8 mouse cellular contexts compared by ENCODE assay signal in the genomic region with DNA sequence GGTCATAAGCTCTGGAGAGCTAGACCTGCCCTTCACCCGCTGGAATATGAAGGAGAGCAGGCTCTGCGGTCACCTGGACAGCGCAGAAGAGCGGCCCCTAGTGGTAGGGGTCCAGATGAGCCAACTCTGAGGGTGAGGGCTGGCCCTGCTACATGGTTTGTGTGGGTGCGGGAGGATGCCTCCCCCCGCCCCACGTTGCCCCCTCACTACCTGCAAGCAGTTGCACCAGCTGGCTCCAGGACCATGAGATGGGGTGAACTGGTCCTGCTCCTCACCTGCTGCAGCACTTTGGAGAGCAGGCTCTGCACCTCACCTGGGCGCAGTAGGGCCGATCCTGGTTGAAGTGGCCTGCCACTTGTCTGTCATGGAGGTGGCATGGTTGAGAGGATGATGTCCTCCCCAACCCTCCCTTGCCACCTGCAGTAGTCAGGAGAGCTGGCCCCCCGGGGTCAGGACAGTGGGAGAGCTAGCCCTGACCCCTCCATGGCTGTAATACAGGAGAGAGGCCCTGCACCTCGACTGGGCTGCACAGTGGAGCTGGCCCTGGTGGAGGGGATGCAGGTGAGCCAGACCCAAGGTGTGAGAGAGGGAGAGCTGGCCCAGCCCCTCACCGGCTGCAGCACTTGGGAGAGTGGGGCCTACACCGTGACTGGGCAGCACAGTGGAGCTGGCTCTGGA. TPM values are rescaled to one million over a fixed set of nuclear protein-coding genes. Genes with fewer than 3 reads are reported as not detected.
DNase-seq lines count a peak whose midpoint lies in the region; ATAC-seq and TF ChIP-seq lines count a peak whose summit lies in the region.

No protein-coding gene starts in this region.

- no peaks in the 10 kb centered on the region for H3K4me1 ChIP-seq in G1E (ENCODE audit: insufficient read depth, low read depth, low read length)
- no peaks in the 10 kb centered on the region for H3K4me1 ChIP-seq in embryonic facial prominence, embryonic 11.5 days (ENCODE audit: control insufficient read depth, insufficient read depth, low read length)
- no peaks in the 10 kb centered on the region; the same call in 1 of the 2 replicates for H3K4me1 ChIP-seq in hindbrain, embryonic 16.5 days (ENCODE audit: control insufficient read depth, insufficient read depth, low read depth, low read length)
- no peaks in the 10 kb centered on the region for H3K4me1 ChIP-seq in liver, embryonic 12.5 days

- no peaks in the 10 kb centered on the region for H3K36me3 ChIP-seq in G1E (replicated peaks)
- no peaks in the 10 kb centered on the region for H3K36me3 ChIP-seq in embryonic facial prominence, embryonic 11.5 days (replicated peaks; ENCODE audit: control insufficient read depth, insufficient read depth, low read depth, low read length)
- H3K36me3 ChIP-seq in hindbrain, embryonic 16.5 days (ENCODE audit: control insufficient read depth, insufficient read depth, low read length) = no peaks in the 10 kb centered on the region
- no peaks in the 10 kb centered on the region for H3K36me3 ChIP-seq in liver, embryonic 12.5 days

- TF ChIP-seq CTCF in G1E (IDR thresholded peaks at IDR 0.05; ENCODE audit: low read depth, low read length) = peak; percentile 53

- H3K27me3 ChIP-seq in G1E (ENCODE audit: insufficient read depth, low read length) = peaks cover 15% of the 10 kb centered on the region; the same call in 1 of the 2 replicates
- H3K27me3 ChIP-seq in embryonic facial prominence, embryonic 11.5 days (ENCODE audit: control insufficient read depth, insufficient read depth, low read length) = no peaks in the 10 kb centered on the region
- H3K27me3 ChIP-seq in hindbrain, embryonic 16.5 days (replicated peaks; ENCODE audit: control insufficient read depth, insufficient read depth, low read length) = no peaks in the 10 kb centered on the region
- peaks cover 4% of the 10 kb centered on the region for H3K27me3 ChIP-seq in liver, embryonic 12.5 days (replicated peaks)

- peak; percentile 34 to 48 for DNase-seq in adrenal gland, adult 18-20 months (ENCODE audit: low spot score in 2 of 2)
- DNase-seq in adrenal gland, postnatal 4 days (ENCODE audit: low spot score in 2 of 2) = no peak
- DNase-seq in G1E (ENCODE audit: low spot score) = peak; percentile 29
- peak; percentile 51 for DNase-seq in embryonic facial prominence, embryonic 11.5 days (ENCODE audit: low spot score)
- DNase-seq in retina, postnatal 1 day = peak; percentile 63

- no peaks in the 10 kb centered on the region for H3K9me3 ChIP-seq in G1E (replicated peaks)
- no peaks in the 10 kb centered on the region for H3K9me3 ChIP-seq in embryonic facial prominence, embryonic 11.5 days (replicated peaks; ENCODE audit: control insufficient read depth, low read length)
- H3K9me3 ChIP-seq in hindbrain, embryonic 16.5 days (ENCODE audit: control insufficient read depth, low read length) = no peaks in the 10 kb centered on the region
- H3K9me3 ChIP-seq in liver, embryonic 12.5 days (replicated peaks) = no peaks in the 10 kb centered on the region

- H3K9ac ChIP-seq in embryonic facial prominence, embryonic 11.5 days (replicated peaks; ENCODE audit: low read length) = no peak overlapping the region
- H3K9ac ChIP-seq in hindbrain, embryonic 16.5 days (ENCODE audit: low read depth, low read length) = no peak overlapping the region
- H3K9ac ChIP-seq in liver, embryonic 12.5 days = no peak overlapping the region

- no peak overlapping the region for H3K27ac ChIP-seq in embryonic facial prominence, embryonic 11.5 days (replicated peaks; ENCODE audit: low read depth, low read length)
- H3K27ac ChIP-seq in hindbrain, embryonic 16.5 days (ENCODE audit: low read depth, low read length) = no peak overlapping the region; the same call in 1 of the 2 replicates
- no peak overlapping the region for H3K27ac ChIP-seq in liver, embryonic 12.5 days

- WGBS in embryonic facial prominence, embryonic 11.5 days = 44% methylated on average over 13 of the region's 13 CpGs
- 48% methylated on average over 13 of the region's 13 CpGs for WGBS in hindbrain, embryonic 16.5 days
- 39% methylated on average over 12 of the region's 13 CpGs for WGBS in liver, embryonic 12.5 days (ENCODE audit: insufficient replicate concordance)

- no peak overlapping the region for H3K4me3 ChIP-seq in G1E (ENCODE audit: low read depth, low read length)
- no peak overlapping the region for H3K4me3 ChIP-seq in embryonic facial prominence, embryonic 11.5 days (ENCODE audit: low read depth, low read length)
- H3K4me3 ChIP-seq in hindbrain, embryonic 16.5 days (ENCODE audit: low read length) = no peak overlapping the region
- no peak overlapping the region for H3K4me3 ChIP-seq in liver, embryonic 12.5 days

- peak overlapping the region; percentile 19; the same call in 1 of the 2 replicates for H3K4me2 ChIP-seq in embryonic facial prominence, embryonic 11.5 days (ENCODE audit: low read depth, low read length)
- no peak overlapping the region for H3K4me2 ChIP-seq in hindbrain, embryonic 16.5 days (ENCODE audit: low read length)
- peak overlapping the region; percentile 33 for H3K4me2 ChIP-seq in liver, embryonic 12.5 days

- ATAC-seq in G1E (ENCODE audit: extremely low read depth, insufficient number of reproducible peaks, low FRiP score, poor library complexity, severe bottlenecking) = no peak
- ATAC-seq in embryonic facial prominence, embryonic 11.5 days (replicated peaks; ENCODE audit: insufficient number of reproducible peaks, low FRiP score, low TSS enrichment, low read depth) = peak; percentile 56
- ATAC-seq in hindbrain, embryonic 16.5 days = peak; percentile 42
- ATAC-seq in liver, embryonic 12.5 days = peak; percentile 35; the same call in 1 of the 2 replicates
- ATAC-seq in activated CD4-positive, CD25-positive, alpha-beta regulatory T cell, adult 4 months = no peak

RNA-seq across cellular contexts. Expression of a gene that starts 29.1 kb away (rescaled TPM):
- 1 to 10 TPM; 2.9 to 6.6 TPM for total RNA-seq in adrenal gland, adult 18-20 months (2021)
- total RNA-seq in adrenal gland, postnatal 4 days (2021) = 1 to 10 TPM; 2.4 to 2.5 TPM
- total RNA-seq in G1E (2014; fragmentation: Nextera tagmentation) (not detected in 2 replicates), G1E (2017) (0.12 and 0.22 TPM in 2 replicates)
- not detected in 2 replicates for polyA plus RNA-seq in G1E (2012)
- polyA plus RNA-seq in embryonic facial prominence, embryonic 11.5 days (2014; fragmentation: Nextera tagmentation; extraction: Ambion mirVana) = 0.55 and 0.85 TPM in 2 replicates
- 34.8 and 36.2 TPM in 2 replicates for polyA plus RNA-seq in hindbrain, embryonic 16.5 days (2015; fragmentation: Nextera tagmentation; extraction: Ambion mirVana)
- polyA plus RNA-seq in liver, embryonic 12.5 days (2016; fragmentation: Nextera tagmentation; extraction: Ambion mirVana) = 0.15 and 0.20 TPM in 2 replicates
- not detected for polyA plus RNA-seq in activated CD4-positive, CD25-positive, alpha-beta regulatory T cell, adult 4 months (2017; shearing (Covaris generic))

Comparison
In these comparisons a context has a peak if more than half of its experiments do, and no peak if none do; other contexts are left out.
1. DNase-seq: peak in adrenal gland, adult 18-20 months (2 of 2), G1E (single experiment), embryonic facial prominence, embryonic 11.5 days (single experiment) and retina, postnatal 1 day (single experiment); none in adrenal gland, postnatal 4 days (0 of 2).
2. ATAC-seq: peak in embryonic facial prominence, embryonic 11.5 days (single experiment), hindbrain, embryonic 16.5 days (single experiment) and liver, embryonic 12.5 days (single experiment); none in G1E (single experiment) and activated CD4-positive, CD25-positive, alpha-beta regulatory T cell, adult 4 months (single experiment).
3. RNA of a gene that starts 29.1 kb away (polyA plus RNA-seq): 34.8 to 36.2 TPM in hindbrain, embryonic 16.5 days; 0.55 to 0.85 TPM in embryonic facial prominence, embryonic 11.5 days, 0.15 to 0.20 TPM in liver, embryonic 12.5 days, not detected in activated CD4-positive, CD25-positive, alpha-beta regulatory T cell, adult 4 months and not detected in G1E; every median in the first group is over 10 times any median in the second.